Mouse (Mus musculus): ENCODE data around the gene Zfp385b.

- TF ChIP-seq POLR2A (IDR thresholded peaks at IDR 0.05; ENCODE audit: borderline replicate concordance, insufficient read depth, low read length) (no peak), CTCF (IDR thresholded peaks at IDR 0.05; ENCODE audit: borderline replicate concordance, insufficient read depth, low read depth, low read length) (no peak)
Measured at GRCm38 (mm10) chr2:77418078-77418477, 401.4 kb downstream of the Zfp385b start.

All from cerebellum, adult 2 months (tissue).